Comparison of ENCODE assay signal across 10 mouse cellular contexts in the genomic region with DNA sequence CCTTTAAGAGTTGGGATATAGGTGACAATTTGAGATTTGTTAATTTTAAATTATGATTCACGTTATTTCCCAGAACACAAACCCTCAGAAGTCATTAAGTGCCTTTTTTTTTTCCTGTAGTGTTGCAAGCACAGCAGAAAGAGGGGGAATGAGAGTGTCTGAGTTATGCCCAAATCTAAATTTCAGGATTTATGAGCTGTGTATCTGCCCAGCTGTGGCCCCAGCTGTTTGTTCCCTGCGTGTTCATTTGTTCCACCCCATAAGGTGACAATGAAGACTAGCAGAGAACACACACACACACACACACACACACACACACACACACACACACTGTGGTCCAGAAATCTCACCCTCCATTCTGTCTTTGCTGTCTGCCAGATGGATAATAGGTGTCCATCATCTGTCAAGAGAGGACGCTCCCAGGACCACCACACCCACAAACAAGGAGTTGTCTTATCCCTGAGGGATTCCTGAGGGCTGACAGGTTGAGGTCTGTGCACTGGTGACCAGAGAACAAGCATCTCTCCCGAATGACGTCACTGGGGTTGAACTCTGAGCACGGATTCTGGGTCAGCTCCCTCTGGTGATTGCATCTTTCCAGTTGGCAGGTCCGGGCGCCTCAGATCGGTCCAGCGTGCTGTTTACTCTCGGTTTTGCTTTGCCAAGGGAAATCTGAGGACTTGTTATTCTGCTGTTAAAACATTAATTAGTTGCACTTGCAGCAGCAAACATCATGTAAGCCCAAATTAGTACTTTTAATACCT.
A peak's percentile ranks its signal among the peaks of the same experiment; 100 is the strongest.
DNase-seq lines count a peak whose midpoint lies in the region; ATAC-seq and TF ChIP-seq lines count a peak whose summit lies in the region.
"Had no signal": no experiment of that assay in that cellular context is flagged by ENCODE, and none has a peak within 500 bp of the region (broad histone marks: within the 10 kb centered on the region; RNA-seq: fewer than 3 reads in every experiment).

No protein-coding gene starts in this region.

- ATAC-seq in heart, embryonic 11.5 days (replicated peaks; ENCODE audit: insufficient number of reproducible peaks, low FRiP score, low TSS enrichment) = no peak
- ATAC-seq: inflammation-experienced regulatory T-cells, adult 6 months; midbrain, embryonic 13.5 days had no signal

- H3K4me2 ChIP-seq in heart, embryonic 11.5 days = no peak overlapping the region
- H3K4me2 ChIP-seq: midbrain, embryonic 13.5 days had no signal

- no peak overlapping the region for H3K27ac ChIP-seq in heart, embryonic 11.5 days (ENCODE audit: low read depth, low read length)
- H3K27ac ChIP-seq in gastrocnemius, adult 2 months = peak overlapping the region; percentile 51; the same call in 1 of the 2 replicates
- H3K27ac ChIP-seq in limb, embryonic 10.5 days = no peak overlapping the region
- H3K27ac ChIP-seq: midbrain, embryonic 13.5 days had no signal

- WGBS in heart, embryonic 11.5 days (ENCODE audit: insufficient replicate concordance) = 70% methylated on average over 11 of the region's 11 CpGs
- WGBS in limb, embryonic 10.5 days = 86% methylated on average over 11 of the region's 11 CpGs

- DNase-seq in heart, adult 18-20 months = peak; percentile 54 to 70
- peak; percentile 71 for DNase-seq in Muller cell, postnatal 12 days (ENCODE audit: inconsistent ontology term)
- peak; percentile 73 for DNase-seq in gastrocnemius, adult 2 months
- peak; percentile 49 for DNase-seq in kidney, postnatal 14 days
- no peak for DNase-seq in ovary, postnatal 14 days (ENCODE audit: low spot score)
- no peak for DNase-seq in limb, embryonic 10.5 days (ENCODE audit: low spot score)
- no peak for DNase-seq in spleen, adult 12 weeks (ENCODE audit: low spot score)

- H3K36me3 ChIP-seq in heart, embryonic 11.5 days (ENCODE audit: control insufficient read depth, insufficient read depth, low read length) = no peaks in the 10 kb centered on the region
- H3K36me3 ChIP-seq in limb, embryonic 10.5 days = no peaks in the 10 kb centered on the region
- H3K36me3 ChIP-seq: midbrain, embryonic 13.5 days had no signal

- intact Hi-C loops in gastrocnemius, adult 2 months (cut with DNase I) = no loop called here

- no peak overlapping the region for H3K4me3 ChIP-seq in heart, embryonic 11.5 days (ENCODE audit: low read depth, low read length)
- H3K4me3 ChIP-seq in gastrocnemius, adult 2 months = peak overlapping the region; percentile 52
- H3K4me3 ChIP-seq in limb, embryonic 10.5 days = no peak overlapping the region
- H3K4me3 ChIP-seq: midbrain, embryonic 13.5 days had no signal

- no peaks in the 10 kb centered on the region for H3K4me1 ChIP-seq in heart, embryonic 11.5 days (ENCODE audit: control insufficient read depth, insufficient read depth, low read length)
- peaks cover 3% of the 10 kb centered on the region for H3K4me1 ChIP-seq in limb, embryonic 10.5 days
- H3K4me1 ChIP-seq: midbrain, embryonic 13.5 days had no signal

- no peaks in the 10 kb centered on the region for H3K9me3 ChIP-seq in heart, embryonic 11.5 days (replicated peaks; ENCODE audit: control insufficient read depth, low read length)
- no peaks in the 10 kb centered on the region for H3K9me3 ChIP-seq in limb, embryonic 10.5 days (replicated peaks)
- H3K9me3 ChIP-seq: midbrain, embryonic 13.5 days had no signal

- no peak for TF ChIP-seq CTCF in gastrocnemius, adult 2 months (IDR thresholded peaks at IDR 0.05)

- no peak overlapping the region for H3K9ac ChIP-seq in heart, embryonic 11.5 days (ENCODE audit: low read depth, low read length)
- H3K9ac ChIP-seq: midbrain, embryonic 13.5 days had no signal

- H3K27me3 ChIP-seq in heart, embryonic 11.5 days (ENCODE audit: control insufficient read depth, insufficient read depth, low read length) = no peaks in the 10 kb centered on the region
- H3K27me3 ChIP-seq in limb, embryonic 10.5 days (ENCODE audit: low read depth, poor library complexity, severe bottlenecking) = no peaks in the 10 kb centered on the region
- H3K27me3 ChIP-seq: midbrain, embryonic 13.5 days had no signal

Comparison
In these comparisons a context has a peak if more than half of its experiments do, and no peak if none do; other contexts are left out.
1. DNase-seq: peak in heart, adult 18-20 months (2 of 2), Muller cell, postnatal 12 days (single experiment), gastrocnemius, adult 2 months (single experiment) and kidney, postnatal 14 days (single experiment); none in ovary, postnatal 14 days (single experiment), limb, embryonic 10.5 days (single experiment) and spleen, adult 12 weeks (single experiment).